Mouse (Mus musculus) lung, embryonic 14.5 days (tissue): ENCODE measurements around the gene Kmt5a. TPM values are rescaled to one million over a fixed set of nuclear protein-coding genes. Genes with fewer than 3 reads are reported as not detected.

ENCODE experiments used
- ATAC-seq: fragments of 200-750 bp; cut with Nextera tagmentation; 2 replicates; pipeline ENCODE4 v1.8.0; 2017; ENCODE audit warnings: mild to moderate bottlenecking, moderate TSS enrichment, moderate library complexity; ENCODE audit not compliant: insufficient read depth
- DNase-seq: peaks from one replicate; pipeline ENCODE4 v3.0.0-alpha.2; 2015
- H3K27ac ChIP-seq: fragments of 300-500 bp; sonication (generic); 2 replicates; pipeline ENCODE4 v1.5.1; 2014; ENCODE audit warnings: low read depth, mild to moderate bottlenecking, moderate library complexity
- H3K27me3 ChIP-seq: fragments of 300-500 bp; sonication (generic); 2 replicates; pipeline ENCODE4 v1.6.1; 2014; ENCODE audit warnings: low read length, control low read depth; ENCODE audit not compliant: insufficient read depth
- H3K36me3 ChIP-seq: fragments of 300-500 bp; sonication (generic); 2 replicates; pipeline ENCODE4 v1.6.1; 2014; ENCODE audit warnings: control low read depth; ENCODE audit not compliant: insufficient read depth
- H3K4me1 ChIP-seq: fragments of 300-500 bp; sonication (generic); 2 replicates; pipeline ENCODE4 v1.6.1; 2014; ENCODE audit warnings: antibody characterized with exemption, control low read depth; ENCODE audit not compliant: insufficient read depth
- H3K4me2 ChIP-seq: fragments of 300-500 bp; sonication (generic); 2 replicates; pipeline ENCODE4 v1.6.1; 2014; ENCODE audit warnings: mild to moderate bottlenecking
- H3K4me3 ChIP-seq: fragments of 300-500 bp; sonication (generic); 2 replicates; pipeline ENCODE4 v1.5.1; 2014; ENCODE audit warnings: low read depth, low read length
- H3K9ac ChIP-seq: fragments of 300-500 bp; sonication (generic); 2 replicates; pipeline ENCODE4 v1.6.1; 2014
- H3K9me3 ChIP-seq: fragments of 300-500 bp; sonication (generic); 2 replicates; pipeline ENCODE4 v1.6.1; 2016; ENCODE audit warnings: low read depth, low read length, control low read depth
- CTCF ChIP-seq: IDR thresholded peaks from 2 replicates; pipeline ENCODE4 v1.5.1; 2016; ENCODE audit warnings: antibody characterized with exemption, low read depth
- WGBS: fragments of 180-500 bp; shearing (Covaris S2); extraction: QIAGEN DNeasy Blood & Tissue Kit; methylation state at CpG from one replicate; pipeline ENCODE4 v1.1.7; 2014; 5-methylcytosine and 5-hydroxymethylcytosine counted together
- polyA plus RNA-seq: library from polyadenylated mRNA; unstranded; fragments of >200 nt; fragmentation: Nextera tagmentation; extraction: Ambion mirVana; gene quantifications from 2 replicates; pipeline ENCODE4 v1.2.1, GENCODE M21; 2014

Gene Kmt5a
- polyA plus RNA-seq, 1 experiment from 2014 or later = 97.5 TPM

DNA sequence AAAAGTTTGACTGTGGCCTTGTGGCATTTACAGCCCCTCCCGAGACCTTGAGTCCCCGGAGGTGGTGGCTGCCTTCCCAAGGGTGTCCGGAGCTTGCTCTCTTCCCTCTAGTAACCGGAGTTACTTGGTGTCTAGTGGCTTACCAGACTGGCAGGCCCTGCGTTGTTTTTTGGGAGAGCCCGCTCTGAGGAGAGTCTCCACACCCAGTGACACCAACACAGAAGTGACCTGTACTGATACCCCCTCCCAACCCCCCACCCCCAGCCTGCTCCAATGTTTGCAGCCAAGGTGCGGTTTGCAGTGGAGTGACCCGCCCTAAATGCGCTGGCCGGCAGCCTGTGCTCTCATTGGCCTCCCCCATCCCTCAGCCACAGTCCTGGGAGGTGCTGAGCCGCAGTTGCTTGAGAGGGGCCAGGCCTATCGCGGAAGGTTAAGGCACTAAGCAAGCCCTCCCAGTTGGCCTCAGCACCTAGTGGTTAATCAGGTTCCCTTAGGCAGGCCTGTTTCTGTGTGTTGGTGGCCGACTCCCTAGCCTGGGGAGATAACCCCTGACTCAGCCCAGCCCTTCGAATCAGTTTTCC lies 6.7 kb downstream of the Kmt5a start:
- H3K4me2 ChIP-seq = peak overlapping the region; percentile 93
- peak overlapping the region; percentile 88 for H3K4me3 ChIP-seq
- WGBS = 2% methylated on average over 15 of the region's 15 CpGs
- DNase-seq = peak; percentile 74
- H3K27ac ChIP-seq = peak overlapping the region; percentile 88
- no peaks in the 10 kb centered on the region for H3K9me3 ChIP-seq
- peaks cover 45% of the 10 kb centered on the region for H3K36me3 ChIP-seq
- peaks cover 3% of the 10 kb centered on the region; the same call in 1 of the 2 replicates for H3K4me1 ChIP-seq
- no peaks in the 10 kb centered on the region for H3K27me3 ChIP-seq
- H3K9ac ChIP-seq = peak overlapping the region; percentile 87
- ATAC-seq = peak; percentile 57
- TF ChIP-seq CTCF = peak; percentile 28; the same call in 1 of the 2 replicates

DNA sequence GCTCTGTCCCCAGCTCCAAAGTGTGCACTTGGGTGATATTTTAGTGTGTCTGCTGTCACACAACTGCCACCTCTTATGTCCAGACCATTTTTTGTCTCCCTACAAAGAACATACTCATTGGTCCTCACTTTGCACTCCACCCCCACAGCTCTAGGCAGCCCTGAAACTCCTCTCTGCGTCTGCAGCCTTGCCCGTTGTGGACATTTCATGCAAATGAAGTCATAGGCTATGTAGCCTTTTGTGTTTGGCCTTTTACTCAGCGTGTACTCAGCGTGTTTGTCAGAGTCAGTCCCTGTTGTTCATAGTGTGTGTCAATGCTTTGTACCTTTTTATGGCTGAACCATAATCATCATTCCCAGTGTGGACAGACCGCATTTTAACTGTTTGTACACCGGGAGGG lies 9.8 kb downstream of the Kmt5a start:
- ATAC-seq = no peak
- H3K36me3 ChIP-seq = peaks cover 76% of the 10 kb centered on the region
- H3K4me3 ChIP-seq = no peak overlapping the region
- peak; percentile 24 for DNase-seq
- peaks cover 3% of the 10 kb centered on the region; the same call in 1 of the 2 replicates for H3K4me1 ChIP-seq
- no peak for TF ChIP-seq CTCF
- WGBS = 69% methylated on average over 6 of the region's 6 CpGs
- H3K4me2 ChIP-seq = no peak overlapping the region
- H3K27me3 ChIP-seq = no peaks in the 10 kb centered on the region
- H3K9me3 ChIP-seq = no peaks in the 10 kb centered on the region
- no peak overlapping the region for H3K27ac ChIP-seq
- H3K9ac ChIP-seq = no peak overlapping the region

DNA sequence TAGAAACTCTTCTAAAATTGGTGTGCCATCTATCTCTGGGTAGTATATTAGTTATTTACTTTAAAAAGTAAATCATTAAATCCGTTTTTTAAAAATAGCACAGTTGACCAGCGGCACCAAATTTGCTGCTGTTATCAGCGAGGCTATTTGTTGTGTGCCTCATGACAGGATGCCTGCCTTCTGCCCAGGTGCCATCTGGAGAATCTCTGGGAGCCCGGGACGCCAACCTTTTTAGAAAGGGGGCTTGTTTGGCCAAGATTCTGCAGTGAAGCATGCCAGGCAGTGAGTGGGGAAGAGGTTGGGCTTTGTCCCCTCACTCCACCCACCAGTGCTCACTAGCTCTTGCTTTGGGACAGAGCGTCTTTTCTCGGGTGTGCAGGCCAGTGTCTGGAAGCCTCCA lies 10.3 kb downstream of the Kmt5a start:
- peaks cover 3% of the 10 kb centered on the region; the same call in 1 of the 2 replicates for H3K4me1 ChIP-seq
- H3K27me3 ChIP-seq = no peaks in the 10 kb centered on the region
- H3K4me2 ChIP-seq = no peak overlapping the region
- no peaks in the 10 kb centered on the region for H3K9me3 ChIP-seq
- no peak overlapping the region for H3K9ac ChIP-seq
- peaks cover 81% of the 10 kb centered on the region for H3K36me3 ChIP-seq
- no peak for DNase-seq
- no peak for ATAC-seq
- no peak overlapping the region for H3K4me3 ChIP-seq
- H3K27ac ChIP-seq = no peak overlapping the region
- no peak for TF ChIP-seq CTCF
- 78% methylated on average over 7 of the region's 7 CpGs for WGBS

DNA sequence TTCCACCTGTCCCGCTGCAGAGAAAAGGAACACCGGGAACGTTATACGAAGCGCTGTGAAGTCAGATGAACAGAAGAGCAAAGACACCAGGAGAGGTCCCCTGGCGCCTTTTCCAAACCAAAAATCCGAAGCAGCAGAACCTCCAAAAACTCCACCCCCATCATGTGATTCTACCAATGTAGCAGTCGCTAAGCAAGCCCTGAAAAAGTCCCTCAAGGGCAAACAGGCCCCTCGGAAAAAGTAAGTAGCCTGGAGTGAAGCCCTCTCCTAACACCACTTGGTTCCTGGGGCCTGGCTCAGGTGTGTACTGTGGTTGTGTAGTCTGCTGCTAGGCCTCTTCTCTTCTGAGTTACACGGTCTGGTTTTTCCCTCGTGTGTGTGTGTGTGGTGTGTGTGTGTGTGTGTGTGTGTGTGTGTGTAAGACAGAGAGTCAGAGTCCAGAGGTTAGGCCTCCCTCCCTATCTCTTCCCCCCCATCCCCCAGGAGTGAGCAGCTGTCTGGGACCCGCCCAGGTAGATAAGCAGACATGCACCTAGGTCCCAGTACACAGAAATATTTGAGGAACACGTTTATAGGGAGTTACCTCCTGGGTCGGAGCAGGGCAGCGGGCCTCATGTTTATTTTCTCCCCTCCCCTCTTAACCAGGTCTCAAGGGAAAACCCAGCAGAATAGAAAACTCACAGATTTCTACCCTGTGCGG lies 11.1 kb downstream of the Kmt5a start:
- no peak for TF ChIP-seq CTCF
- Histone ChIP-seq H3K4me3 (no peak overlapping the region), H3K4me1 (peaks cover 3% of the 10 kb centered on the region; the same call in 1 of the 2 replicates), H3K36me3 (peaks cover 88% of the 10 kb centered on the region), H3K27me3 (no peaks in the 10 kb centered on the region), H3K9ac (no peak overlapping the region), H3K4me2 (no peak overlapping the region), H3K9me3 (no peaks in the 10 kb centered on the region), H3K27ac (no peak overlapping the region)
- 81% methylated on average over 16 of the region's 16 CpGs for WGBS
- no peak for DNase-seq
- ATAC-seq = no peak

DNA sequence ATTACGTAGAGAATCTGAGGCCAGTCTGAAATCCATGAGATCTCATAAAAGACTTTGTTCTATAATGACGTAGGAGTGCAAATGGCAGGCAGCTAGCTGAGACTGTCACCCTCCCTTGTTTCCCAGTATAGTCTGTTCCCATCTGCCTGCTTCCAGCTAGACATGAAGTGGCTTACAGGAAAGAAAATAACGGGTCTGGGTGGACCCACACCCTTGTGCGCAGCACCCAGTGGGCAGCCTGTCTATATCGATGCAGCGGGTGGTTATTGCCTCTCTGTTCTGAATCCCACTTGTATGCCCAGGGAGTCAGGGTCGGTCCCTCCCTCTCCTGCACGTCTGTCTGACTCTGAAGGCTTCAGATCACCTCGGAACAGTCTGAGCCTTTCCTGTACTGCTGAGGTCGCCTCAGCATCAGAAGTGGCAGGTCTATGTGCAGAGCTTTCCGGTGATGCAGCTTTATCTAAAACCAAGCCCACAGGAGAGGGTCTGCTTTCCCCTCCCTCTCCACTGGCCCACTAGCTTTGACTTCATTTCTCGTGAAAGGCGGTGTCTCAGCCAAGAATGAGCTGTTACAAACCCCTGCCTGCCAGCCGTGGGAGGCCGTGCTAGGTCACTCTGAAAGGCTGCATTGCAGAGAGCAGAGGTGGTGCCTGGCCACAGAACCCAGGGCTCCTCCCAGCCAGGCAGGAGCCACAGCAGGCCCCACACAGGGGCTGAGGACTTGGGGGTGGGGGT lies 12.9 kb downstream of the Kmt5a start:
- no peak for DNase-seq
- no peak for ATAC-seq
- H3K4me1 ChIP-seq = peaks cover 3% of the 10 kb centered on the region; the same call in 1 of the 2 replicates
- no peak for TF ChIP-seq CTCF
- H3K4me2 ChIP-seq = no peak overlapping the region
- no peaks in the 10 kb centered on the region for H3K27me3 ChIP-seq
- no peak overlapping the region for H3K4me3 ChIP-seq
- H3K36me3 ChIP-seq = peaks cover 99% of the 10 kb centered on the region
- 82% methylated on average over 15 of the region's 15 CpGs for WGBS
- H3K9me3 ChIP-seq = no peaks in the 10 kb centered on the region
- H3K27ac ChIP-seq = no peak overlapping the region
- no peak overlapping the region; the same call in 1 of the 2 replicates for H3K9ac ChIP-seq

DNA sequence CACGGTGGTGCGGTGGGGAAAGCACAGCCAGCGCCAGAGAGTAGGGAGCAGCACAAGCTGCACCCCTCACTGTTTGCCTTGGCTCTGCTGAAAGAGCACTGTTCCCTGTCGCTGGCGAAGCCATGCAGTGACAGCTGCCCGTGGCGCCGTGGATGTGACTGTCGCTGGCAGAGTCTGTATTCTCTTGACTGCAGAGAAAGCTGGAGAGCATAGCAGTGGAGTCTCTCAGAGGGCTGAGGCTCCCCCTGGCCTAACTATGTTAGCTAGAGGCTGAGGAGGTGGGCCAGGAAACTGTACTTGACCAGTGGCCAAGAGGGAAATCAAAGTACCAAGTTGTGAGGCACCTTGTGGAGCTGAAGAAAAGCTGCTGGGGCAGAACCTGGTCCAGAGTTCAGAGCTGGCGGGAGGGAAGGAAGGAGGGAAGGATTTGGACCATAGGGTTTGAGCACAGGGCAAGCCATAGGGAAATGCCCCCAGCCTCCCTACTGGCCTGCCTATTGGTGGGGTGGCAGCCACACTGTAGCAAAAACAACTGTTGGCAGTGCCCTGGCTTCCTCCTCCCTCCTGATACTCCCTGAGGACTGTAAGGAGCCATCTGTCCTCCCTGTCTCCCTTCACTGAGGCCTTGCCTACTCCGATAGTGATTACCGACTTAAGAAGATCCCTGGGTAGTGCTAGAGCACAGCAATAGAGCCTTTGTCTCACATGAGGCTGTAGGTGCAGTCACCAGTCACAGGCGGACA lies 13.8 kb downstream of the Kmt5a start:
- no peak for DNase-seq
- H3K9ac ChIP-seq = no peak overlapping the region
- ATAC-seq = no peak
- no peak for TF ChIP-seq CTCF
- no peak overlapping the region for H3K4me3 ChIP-seq
- no peak overlapping the region for H3K4me2 ChIP-seq
- H3K4me1 ChIP-seq = peaks cover 3% of the 10 kb centered on the region; the same call in 1 of the 2 replicates
- H3K27ac ChIP-seq = no peak overlapping the region
- 83% methylated on average over 13 of the region's 13 CpGs for WGBS
- H3K9me3 ChIP-seq = no peaks in the 10 kb centered on the region
- peaks cover 99% of the 10 kb centered on the region for H3K36me3 ChIP-seq
- H3K27me3 ChIP-seq = no peaks in the 10 kb centered on the region
